Mouse (Mus musculus): Measurements from ENCODE around the gene Fyb2. TPM values are rescaled to one million over a fixed set of nuclear protein-coding genes. Genes with fewer than 3 reads are reported as not detected.

Gene Fyb2
- 0.26 and 0.41 TPM in 2 replicates for polyA plus RNA-seq (2015; fragmentation: Nextera tagmentation; extraction: Ambion mirVana)

- no peak within 1 kb of the TSS for H3K27ac ChIP-seq (ENCODE audit: low read length)
- H3K4me2 ChIP-seq (ENCODE audit: low read depth, low read length) = peak within 1 kb of the TSS; percentile 33
- no peaks in the 10 kb centered on the region; the same call in 1 of the 2 replicates for H3K4me1 ChIP-seq (ENCODE audit: control insufficient read depth, insufficient read depth, low read length)
- H3K27me3 ChIP-seq (ENCODE audit: control insufficient read depth, insufficient read depth, low read length) = no peaks in the 10 kb centered on the region
- no peak within 1 kb of the TSS for H3K9ac ChIP-seq (ENCODE audit: low read length)
- no peak for ATAC-seq (replicated peaks; ENCODE audit: extremely low read depth, insufficient read depth, low FRiP score)
- H3K36me3 ChIP-seq (ENCODE audit: control insufficient read depth, insufficient read depth) = no peaks in the 10 kb centered on the region
- 24% methylated on average over 23 of the region's 23 CpGs for WGBS
- H3K9me3 ChIP-seq (replicated peaks; ENCODE audit: control insufficient read depth, low read length) = no peaks in the 10 kb centered on the region
- peak within 1 kb of the TSS; percentile 4 for H3K4me3 ChIP-seq (ENCODE audit: low read length)
Measured at GRCm38 (mm10) chr4:104913291-104914129, at the start of gene Fyb2. Gene Fyb2, plus strand, starts transcription at chr4:104913456.

GRCm38 (mm10) chr4:104864397-104864796 lies 48.9 kb upstream of the Fyb2 start:
- Histone ChIP-seq H3K36me3 (ENCODE audit: control insufficient read depth, insufficient read depth) (no peaks in the 10 kb centered on the region), H3K9me3 (replicated peaks; ENCODE audit: control insufficient read depth, low read length) (no peaks in the 10 kb centered on the region), H3K27me3 (ENCODE audit: control insufficient read depth, insufficient read depth, low read length) (no peaks in the 10 kb centered on the region), H3K4me2 (ENCODE audit: low read depth, low read length) (no peak overlapping the region), H3K4me1 (ENCODE audit: control insufficient read depth, insufficient read depth, low read length) (no peaks in the 10 kb centered on the region), H3K9ac (ENCODE audit: low read length) (no peak overlapping the region), H3K4me3 (ENCODE audit: low read length) (no peak overlapping the region), H3K27ac (ENCODE audit: low read length) (no peak overlapping the region)
- 83% methylated on average over 1 of the region's 1 CpGs for WGBS
- no peak for ATAC-seq (replicated peaks; ENCODE audit: extremely low read depth, insufficient read depth, low FRiP score)

GRCm38 (mm10) chr4:104869581-104869980 lies 43.7 kb upstream of the Fyb2 start:
- ATAC-seq (replicated peaks; ENCODE audit: extremely low read depth, insufficient read depth, low FRiP score) = no peak
- Histone ChIP-seq H3K4me1 (ENCODE audit: control insufficient read depth, insufficient read depth, low read length) (no peaks in the 10 kb centered on the region), H3K27me3 (ENCODE audit: control insufficient read depth, insufficient read depth, low read length) (no peaks in the 10 kb centered on the region), H3K9ac (ENCODE audit: low read length) (no peak overlapping the region), H3K27ac (ENCODE audit: low read length) (no peak overlapping the region), H3K36me3 (ENCODE audit: control insufficient read depth, insufficient read depth) (no peaks in the 10 kb centered on the region), H3K4me2 (ENCODE audit: low read depth, low read length) (no peak overlapping the region), H3K4me3 (ENCODE audit: low read length) (no peak overlapping the region), H3K9me3 (replicated peaks; ENCODE audit: control insufficient read depth, low read length) (no peaks in the 10 kb centered on the region)

GRCm38 (mm10) chr4:104870196-104870595 lies 43.1 kb upstream of the Fyb2 start:
- Histone ChIP-seq H3K4me3 (ENCODE audit: low read length) (no peak overlapping the region), H3K27ac (ENCODE audit: low read length) (no peak overlapping the region), H3K4me1 (ENCODE audit: control insufficient read depth, insufficient read depth, low read length) (no peaks in the 10 kb centered on the region), H3K9me3 (replicated peaks; ENCODE audit: control insufficient read depth, low read length) (no peaks in the 10 kb centered on the region), H3K36me3 (ENCODE audit: control insufficient read depth, insufficient read depth) (no peaks in the 10 kb centered on the region), H3K27me3 (ENCODE audit: control insufficient read depth, insufficient read depth, low read length) (no peaks in the 10 kb centered on the region), H3K4me2 (ENCODE audit: low read depth, low read length) (no peak overlapping the region), H3K9ac (ENCODE audit: low read length) (no peak overlapping the region)
- 79% methylated on average over 5 of the region's 5 CpGs for whole genome bisulfite sequencing
- no peak for ATAC-seq (replicated peaks; ENCODE audit: extremely low read depth, insufficient read depth, low FRiP score)

GRCm38 (mm10) chr4:104875832-104876231 lies 37.4 kb upstream of the Fyb2 start:
- Histone ChIP-seq H3K9me3 (replicated peaks; ENCODE audit: control insufficient read depth, low read length) (no peaks in the 10 kb centered on the region), H3K4me3 (ENCODE audit: low read length) (no peak overlapping the region), H3K27ac (ENCODE audit: low read length) (no peak overlapping the region), H3K4me2 (ENCODE audit: low read depth, low read length) (no peak overlapping the region), H3K4me1 (ENCODE audit: control insufficient read depth, insufficient read depth, low read length) (no peaks in the 10 kb centered on the region), H3K36me3 (ENCODE audit: control insufficient read depth, insufficient read depth) (no peaks in the 10 kb centered on the region), H3K9ac (ENCODE audit: low read length) (no peak overlapping the region), H3K27me3 (ENCODE audit: control insufficient read depth, insufficient read depth, low read length) (no peaks in the 10 kb centered on the region)
- WGBS = 64% methylated on average over 4 of the region's 4 CpGs
- no peak for ATAC-seq (replicated peaks; ENCODE audit: extremely low read depth, insufficient read depth, low FRiP score)

- WGBS = 80% methylated on average over 3 of the region's 3 CpGs
- Histone ChIP-seq H3K4me1 (ENCODE audit: control insufficient read depth, insufficient read depth, low read length) (no peaks in the 10 kb centered on the region), H3K9me3 (replicated peaks; ENCODE audit: control insufficient read depth, low read length) (no peaks in the 10 kb centered on the region), H3K27ac (ENCODE audit: low read length) (no peak within 1 kb of the TSS), H3K36me3 (ENCODE audit: control insufficient read depth, insufficient read depth) (no peaks in the 10 kb centered on the region), H3K9ac (ENCODE audit: low read length) (no peak within 1 kb of the TSS), H3K4me2 (ENCODE audit: low read depth, low read length) (no peak within 1 kb of the TSS), H3K4me3 (ENCODE audit: low read length) (no peak within 1 kb of the TSS), H3K27me3 (ENCODE audit: control insufficient read depth, insufficient read depth, low read length) (no peaks in the 10 kb centered on the region)
- ATAC-seq (replicated peaks; ENCODE audit: extremely low read depth, insufficient read depth, low FRiP score) = no peak
Measured at GRCm38 (mm10) chr4:104876323-104876722, 36.9 kb upstream of the Fyb2 start, which contains the start of gene C8a. Gene C8a, minus strand, starts transcription at chr4:104876398.

GRCm38 (mm10) chr4:104887486-104887885 lies 25.8 kb upstream of the Fyb2 start:
- Histone ChIP-seq H3K4me2 (ENCODE audit: low read depth, low read length) (no peak overlapping the region), H3K9me3 (replicated peaks; ENCODE audit: control insufficient read depth, low read length) (no peaks in the 10 kb centered on the region), H3K36me3 (ENCODE audit: control insufficient read depth, insufficient read depth) (no peaks in the 10 kb centered on the region), H3K27ac (ENCODE audit: low read length) (no peak overlapping the region), H3K27me3 (ENCODE audit: control insufficient read depth, insufficient read depth, low read length) (peaks cover 2% of the 10 kb centered on the region; the same call in 1 of the 2 replicates), H3K4me1 (ENCODE audit: control insufficient read depth, insufficient read depth, low read length) (peaks cover 7% of the 10 kb centered on the region), H3K4me3 (ENCODE audit: low read length) (no peak overlapping the region), H3K9ac (ENCODE audit: low read length) (no peak overlapping the region)
- 76% methylated on average over 9 of the region's 9 CpGs for WGBS
- ATAC-seq (replicated peaks; ENCODE audit: extremely low read depth, insufficient read depth, low FRiP score) = no peak

- Histone ChIP-seq H3K27me3 (ENCODE audit: control insufficient read depth, insufficient read depth, low read length) (peaks cover 2% of the 10 kb centered on the region; the same call in 1 of the 2 replicates), H3K36me3 (ENCODE audit: control insufficient read depth, insufficient read depth) (no peaks in the 10 kb centered on the region), H3K4me1 (ENCODE audit: control insufficient read depth, insufficient read depth, low read length) (peaks cover 7% of the 10 kb centered on the region), H3K4me2 (ENCODE audit: low read depth, low read length) (no peak overlapping the region), H3K9ac (ENCODE audit: low read length) (no peak overlapping the region), H3K4me3 (ENCODE audit: low read length) (no peak overlapping the region), H3K9me3 (replicated peaks; ENCODE audit: control insufficient read depth, low read length) (no peaks in the 10 kb centered on the region), H3K27ac (ENCODE audit: low read length) (no peak overlapping the region)
- no peak for ATAC-seq (replicated peaks; ENCODE audit: extremely low read depth, insufficient read depth, low FRiP score)
- 72% methylated on average over 9 of the region's 9 CpGs for WGBS
Measured at GRCm38 (mm10) chr4:104888499-104889262, 24.6 kb upstream of the Fyb2 start.

- Histone ChIP-seq H3K9ac (ENCODE audit: low read length) (no peak overlapping the region), H3K27ac (ENCODE audit: low read length) (no peak overlapping the region), H3K4me1 (ENCODE audit: control insufficient read depth, insufficient read depth, low read length) (peaks cover 7% of the 10 kb centered on the region), H3K27me3 (ENCODE audit: control insufficient read depth, insufficient read depth, low read length) (no peaks in the 10 kb centered on the region), H3K36me3 (ENCODE audit: control insufficient read depth, insufficient read depth) (no peaks in the 10 kb centered on the region), H3K4me2 (ENCODE audit: low read depth, low read length) (no peak overlapping the region), H3K4me3 (ENCODE audit: low read length) (no peak overlapping the region), H3K9me3 (replicated peaks; ENCODE audit: control insufficient read depth, low read length) (no peaks in the 10 kb centered on the region)
- WGBS = 33% methylated on average over 7 of the region's 7 CpGs
- ATAC-seq (replicated peaks; ENCODE audit: extremely low read depth, insufficient read depth, low FRiP score) = peak; percentile 84
Measured at GRCm38 (mm10) chr4:104891708-104892107, 21.5 kb upstream of the Fyb2 start.

Data from heart, embryonic 16.5 days (tissue).